Mouse (Mus musculus): ENCODE measurements around the gene Smyd3.

DNA sequence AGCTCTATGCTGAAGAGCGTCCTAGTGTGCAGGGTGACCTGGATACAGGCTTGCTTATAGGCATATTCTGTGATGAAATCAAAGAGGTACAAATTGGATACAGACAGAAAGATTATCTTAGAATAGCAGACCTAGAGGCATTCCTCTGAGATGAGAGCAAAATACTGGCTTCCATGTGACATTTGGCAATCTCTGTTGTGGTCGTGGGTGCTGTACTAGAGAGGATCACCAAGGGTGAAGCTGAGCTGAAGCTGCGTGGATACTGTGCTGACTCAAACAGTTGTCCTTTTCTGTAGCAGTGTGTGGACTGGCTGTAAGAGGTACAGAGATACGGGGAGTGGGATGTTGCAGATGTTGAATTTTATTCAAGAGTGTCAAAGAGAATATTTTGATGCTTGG is 36.1 kb upstream of the Smyd3 start:
- TF ChIP-seq CTCF (IDR thresholded peaks at IDR 0.05) (no peak), POLR2A (IDR thresholded peaks at IDR 0.05; ENCODE audit: insufficient read depth, low read depth, low read length) (no peak)
